Mouse (Mus musculus) heart, embryonic 11.5 days (tissue): Measurements from ENCODE around the gene Tcte2. TPM values are rescaled to one million over a fixed set of nuclear protein-coding genes. Genes with fewer than 3 reads are reported as not detected.

Experiments used
- ATAC-seq: fragments of 200-750 bp; cut with Nextera tagmentation; replicated peaks from 2 replicates; pipeline ENCODE4 v1.8.0; 2017; ENCODE audit warnings: moderate library complexity; ENCODE audit not compliant: insufficient number of reproducible peaks, low FRiP score, low TSS enrichment
- H3K27ac ChIP-seq: fragments of 300-500 bp; sonication (generic); 2 replicates; pipeline ENCODE4 v1.5.1; 2014; ENCODE audit warnings: mild to moderate bottlenecking, low read depth, low read length
- H3K27me3 ChIP-seq: fragments of 300-500 bp; sonication (generic); 2 replicates; pipeline ENCODE4 v1.6.1; 2014; ENCODE audit warnings: mild to moderate bottlenecking, low read length, mixed read lengths; ENCODE audit not compliant: control insufficient read depth, insufficient read depth
- H3K36me3 ChIP-seq: fragments of 300-500 bp; sonication (generic); 2 replicates; pipeline ENCODE4 v1.6.1; 2014; ENCODE audit warnings: mild to moderate bottlenecking, low read length, moderate library complexity, mixed read lengths; ENCODE audit not compliant: control insufficient read depth, insufficient read depth
- H3K4me1 ChIP-seq: fragments of 300-500 bp; sonication (generic); 2 replicates; pipeline ENCODE4 v1.6.1; 2014; ENCODE audit warnings: low read length; ENCODE audit not compliant: control insufficient read depth, insufficient read depth
- H3K4me2 ChIP-seq: fragments of 300-500 bp; sonication (generic); 2 replicates; pipeline ENCODE4 v1.6.1; 2014; ENCODE audit warnings: mild to moderate bottlenecking, moderate library complexity
- H3K4me3 ChIP-seq: fragments of 300-500 bp; sonication (generic); 2 replicates; pipeline ENCODE4 v1.5.1; 2014; ENCODE audit warnings: low read depth, low read length
- H3K9ac ChIP-seq: fragments of 300-500 bp; sonication (generic); 2 replicates; pipeline ENCODE4 v1.6.1; 2014; ENCODE audit warnings: mild to moderate bottlenecking, low read depth, low read length, moderate library complexity
- H3K9me3 ChIP-seq: fragments of 300-500 bp; sonication (generic); replicated peaks from 2 replicates; pipeline ENCODE4 v1.6.1; 2016; ENCODE audit warnings: low read length; ENCODE audit not compliant: control insufficient read depth
- WGBS: fragments of 180-500 bp; shearing (Covaris S2); extraction: QIAGEN DNeasy Blood & Tissue Kit; methylation state at CpG from one replicate; pipeline ENCODE4 v1.1.7; 2014; ENCODE audit not compliant: insufficient replicate concordance; 5-methylcytosine and 5-hydroxymethylcytosine counted together
- polyA plus RNA-seq: library from polyadenylated mRNA; unstranded; fragments of >200 nt; fragmentation: Nextera tagmentation; extraction: Ambion mirVana; gene quantifications from 2 replicates; pipeline ENCODE4 v1.2.1, GENCODE M21; 2014

Tcte2 gene
- polyA plus RNA-seq, 1 experiment from 2014 or later = 5.5 TPM

DNA sequence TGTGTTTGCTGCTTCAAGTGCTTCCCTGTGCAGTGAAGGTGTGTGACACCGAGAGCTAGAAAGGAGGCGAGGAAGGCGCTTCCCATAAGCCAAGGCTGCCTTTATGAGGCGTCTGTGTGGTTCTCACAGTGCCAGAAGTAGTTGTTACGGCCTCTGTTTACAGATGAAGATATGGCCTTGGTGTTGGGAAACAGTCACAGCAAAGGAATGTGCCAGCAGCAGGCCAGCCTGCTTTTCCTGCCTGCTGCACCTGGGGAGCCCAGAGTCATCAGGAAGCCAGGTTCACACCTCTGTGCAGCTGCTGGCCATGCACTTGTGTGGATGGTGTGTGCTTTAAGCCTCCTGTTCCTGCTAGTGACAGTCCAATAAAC is 17.9 kb downstream of the Tcte2 start:
- 0 out of 2 replicates have a peak overlapping the region, but pooled peaks have one; percentile 16 for H3K4me2 ChIP-seq
- H3K9ac ChIP-seq = peak overlapping the region; percentile 43; the same call in 1 of the 2 replicates

DNA sequence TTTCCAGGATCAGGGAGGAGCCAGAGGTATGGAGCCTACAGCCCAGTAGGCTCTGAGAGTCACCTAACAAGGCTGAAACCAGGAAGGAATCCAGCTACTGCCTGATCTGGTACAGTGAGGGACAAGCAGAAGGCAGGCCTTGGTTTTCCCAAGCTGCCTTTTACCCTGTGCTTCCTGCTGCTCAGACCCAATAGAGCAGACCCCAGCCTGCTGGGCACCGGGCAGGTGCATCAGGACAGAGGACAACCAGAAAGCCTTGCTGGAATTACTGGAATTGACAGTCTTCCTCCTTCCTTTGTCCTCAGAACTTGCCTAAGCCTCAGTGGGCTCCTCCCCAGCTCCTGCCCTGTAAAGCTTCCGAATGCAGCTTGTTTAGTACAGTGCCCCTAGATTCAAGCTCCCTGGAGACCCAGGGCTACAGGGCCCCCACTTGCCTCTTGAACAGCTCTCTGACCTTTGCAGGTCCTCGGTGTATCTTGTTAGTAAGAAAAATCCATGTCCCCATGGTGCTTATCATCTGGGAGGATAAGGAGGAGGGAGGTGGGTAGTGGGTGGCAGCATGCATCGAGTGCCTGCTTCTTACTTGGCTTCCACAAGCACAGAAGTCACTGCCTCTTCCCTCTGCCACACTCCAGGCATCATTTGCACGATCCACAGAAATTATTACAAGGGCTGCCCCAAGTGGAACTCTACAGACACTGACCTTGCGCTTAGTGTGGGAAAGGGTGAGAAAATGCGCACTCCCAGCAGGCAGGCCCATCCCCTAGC is 18.5 kb downstream of the Tcte2 start:
- Histone ChIP-seq H3K4me2 (peak overlapping the region; percentile 16; the same call in 1 of the 2 replicates), H3K27ac (peak overlapping the region; percentile 74), H3K4me3 (no peak overlapping the region), H3K36me3 (no peaks in the 10 kb centered on the region), H3K4me1 (peaks cover 52% of the 10 kb centered on the region), H3K9ac (peak overlapping the region; percentile 43; the same call in 1 of the 2 replicates), H3K9me3 (no peaks in the 10 kb centered on the region), H3K27me3 (no peaks in the 10 kb centered on the region)
- ATAC-seq = no peak
- 26% methylated on average over 7 of the region's 7 CpGs for WGBS

More for the DNA sequence above, 17.9 kb downstream of the Tcte2 start:
- H3K27me3 ChIP-seq = no peaks in the 10 kb centered on the region
- H3K4me1 ChIP-seq = peaks cover 48% of the 10 kb centered on the region
- no peaks in the 10 kb centered on the region for H3K9me3 ChIP-seq
- no peaks in the 10 kb centered on the region for H3K36me3 ChIP-seq
- WGBS = 19% methylated on average over 5 of the region's 5 CpGs
- H3K4me3 ChIP-seq = no peak overlapping the region
- peak overlapping the region; percentile 74 for H3K27ac ChIP-seq
- ATAC-seq = no peak

DNA sequence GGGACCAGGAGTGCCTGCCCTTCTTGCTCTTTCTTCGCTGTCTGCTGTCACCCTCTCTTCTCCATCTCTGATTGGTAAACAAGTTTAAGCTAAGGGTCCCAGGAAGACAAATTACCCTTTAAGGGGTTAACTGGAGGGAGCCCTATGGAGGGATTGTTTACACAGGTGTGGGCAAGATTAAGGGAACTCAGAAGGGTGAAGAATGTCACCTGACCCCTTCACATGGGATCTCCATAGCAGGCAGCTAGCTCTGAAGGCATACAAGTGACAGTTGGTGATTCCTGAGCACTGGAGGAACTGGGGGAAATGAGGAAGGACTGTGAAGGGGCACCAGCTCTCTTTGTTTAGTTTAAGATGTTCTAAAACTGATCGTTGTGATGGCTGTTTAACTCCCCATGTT is 19.3 kb downstream of the Tcte2 start:
- H3K27me3 ChIP-seq = no peaks in the 10 kb centered on the region
- no peak overlapping the region for H3K9ac ChIP-seq
- no peak overlapping the region for H3K4me3 ChIP-seq
- no peak for ATAC-seq
- H3K36me3 ChIP-seq = no peaks in the 10 kb centered on the region
- H3K4me1 ChIP-seq = peaks cover 59% of the 10 kb centered on the region
- 48% methylated on average over 2 of the region's 2 CpGs for WGBS
- no peak overlapping the region for H3K27ac ChIP-seq
- H3K9me3 ChIP-seq = no peaks in the 10 kb centered on the region
- H3K4me2 ChIP-seq = no peak overlapping the region

DNA sequence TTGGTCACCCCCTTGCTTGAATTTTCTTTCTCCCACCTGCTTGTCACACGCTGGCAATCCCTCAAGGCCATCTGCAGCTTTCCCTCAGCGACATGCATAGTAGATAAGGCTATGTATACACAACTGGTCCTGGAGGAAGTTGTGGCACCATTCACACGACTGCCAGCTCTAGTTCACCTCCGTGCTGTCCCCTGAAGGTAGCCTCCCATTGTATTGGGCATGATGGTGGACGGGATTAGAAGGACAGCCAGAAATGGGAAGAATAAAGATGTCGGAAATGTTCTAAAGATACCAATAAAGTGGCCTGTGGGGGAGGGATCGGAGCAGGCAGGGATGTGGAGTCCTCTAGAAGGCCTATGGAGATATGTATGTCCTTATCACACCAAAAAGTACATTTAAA is 20.0 kb downstream of the Tcte2 start:
- WGBS = 44% methylated on average over 7 of the region's 7 CpGs
- peaks cover 61% of the 10 kb centered on the region for H3K4me1 ChIP-seq
- H3K27me3 ChIP-seq = no peaks in the 10 kb centered on the region
- peak overlapping the region; percentile 35; the same call in 1 of the 2 replicates for H3K27ac ChIP-seq
- no peaks in the 10 kb centered on the region for H3K9me3 ChIP-seq
- no peaks in the 10 kb centered on the region for H3K36me3 ChIP-seq
- H3K9ac ChIP-seq = no peak overlapping the region
- no peak overlapping the region for H3K4me3 ChIP-seq
- no peak for ATAC-seq
- H3K4me2 ChIP-seq = no peak overlapping the region

DNA sequence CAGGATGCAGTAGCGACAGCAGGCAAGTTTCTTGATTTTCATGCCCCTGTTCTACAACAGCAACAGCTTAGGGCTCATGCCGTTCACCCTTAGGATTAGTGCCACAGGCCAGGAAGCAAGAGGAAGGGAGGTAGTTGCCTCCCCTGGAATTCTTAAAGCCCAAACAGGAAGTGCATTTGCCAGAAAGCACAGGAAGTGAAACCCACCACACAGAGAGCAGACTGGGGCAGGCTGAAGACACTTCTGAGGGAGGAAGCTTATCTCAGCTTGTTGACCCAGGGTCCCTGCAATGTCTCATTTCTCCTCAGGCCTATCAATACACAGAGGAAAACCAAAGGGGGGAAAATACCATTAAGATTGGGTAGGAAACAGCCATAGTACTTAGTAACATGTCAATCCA is 20.8 kb downstream of the Tcte2 start:
- ATAC-seq = no peak
- H3K4me2 ChIP-seq = no peak overlapping the region
- H3K4me3 ChIP-seq = no peak overlapping the region
- no peaks in the 10 kb centered on the region for H3K36me3 ChIP-seq
- H3K27me3 ChIP-seq = no peaks in the 10 kb centered on the region
- no peaks in the 10 kb centered on the region for H3K9me3 ChIP-seq
- WGBS = 21% methylated on average over 2 of the region's 2 CpGs
- no peak overlapping the region for H3K9ac ChIP-seq
- H3K4me1 ChIP-seq = peaks cover 66% of the 10 kb centered on the region
- 0 out of 2 replicates have a peak overlapping the region, but pooled peaks have one; percentile 35 for H3K27ac ChIP-seq

DNA sequence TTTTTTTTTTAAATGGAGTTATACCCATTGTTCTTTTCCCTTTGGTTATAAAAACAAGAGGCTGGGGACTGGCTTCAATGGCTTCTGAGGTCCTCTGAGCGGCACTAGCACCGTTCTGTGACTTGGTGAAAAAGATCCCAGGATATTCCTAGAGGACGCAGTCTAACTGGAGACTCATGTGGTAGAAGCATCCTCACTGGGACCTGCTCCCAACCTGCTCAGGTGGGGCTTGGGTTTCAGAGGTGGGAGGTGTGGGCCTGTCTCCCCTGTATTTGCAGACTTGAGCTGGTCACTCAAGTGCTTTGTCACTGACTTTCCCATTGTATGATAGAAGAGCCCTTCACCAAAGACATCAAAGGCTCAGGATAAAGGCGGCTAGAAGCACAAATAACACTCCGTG is 21.6 kb downstream of the Tcte2 start:
- Histone ChIP-seq H3K27ac (no peak overlapping the region), H3K36me3 (no peaks in the 10 kb centered on the region), H3K9ac (no peak overlapping the region), H3K9me3 (no peaks in the 10 kb centered on the region), H3K4me3 (no peak overlapping the region), H3K4me2 (no peak overlapping the region), H3K4me1 (peaks cover 63% of the 10 kb centered on the region), H3K27me3 (no peaks in the 10 kb centered on the region)
- WGBS = 48% methylated on average over 5 of the region's 5 CpGs
- ATAC-seq = no peak

DNA sequence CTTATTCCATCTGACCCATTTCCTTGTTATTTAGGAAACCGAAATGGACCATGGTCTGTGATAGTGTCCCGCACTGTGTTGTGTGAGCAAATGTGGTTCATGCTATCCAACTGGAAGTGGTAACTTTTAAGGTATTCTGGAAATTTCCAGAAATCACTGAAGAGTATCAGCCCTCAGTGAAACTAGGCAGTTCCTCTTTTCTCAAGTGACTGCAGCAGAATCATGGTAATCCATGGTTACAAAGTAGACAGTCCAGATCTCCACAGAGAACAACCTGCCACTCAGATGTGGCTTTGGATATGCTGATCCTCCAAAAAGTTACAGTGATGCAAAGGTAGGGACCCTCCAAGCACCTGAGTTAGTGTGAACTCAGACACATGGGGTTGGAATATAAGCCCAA is 22.7 kb downstream of the Tcte2 start:
- Histone ChIP-seq H3K36me3 (no peaks in the 10 kb centered on the region), H3K4me3 (no peak overlapping the region), H3K27me3 (no peaks in the 10 kb centered on the region), H3K9ac (no peak overlapping the region), H3K27ac (no peak overlapping the region), H3K4me1 (peaks cover 57% of the 10 kb centered on the region), H3K4me2 (no peak overlapping the region), H3K9me3 (no peaks in the 10 kb centered on the region)
- 78% methylated on average over 2 of the region's 2 CpGs for WGBS
- ATAC-seq = no peak

DNA sequence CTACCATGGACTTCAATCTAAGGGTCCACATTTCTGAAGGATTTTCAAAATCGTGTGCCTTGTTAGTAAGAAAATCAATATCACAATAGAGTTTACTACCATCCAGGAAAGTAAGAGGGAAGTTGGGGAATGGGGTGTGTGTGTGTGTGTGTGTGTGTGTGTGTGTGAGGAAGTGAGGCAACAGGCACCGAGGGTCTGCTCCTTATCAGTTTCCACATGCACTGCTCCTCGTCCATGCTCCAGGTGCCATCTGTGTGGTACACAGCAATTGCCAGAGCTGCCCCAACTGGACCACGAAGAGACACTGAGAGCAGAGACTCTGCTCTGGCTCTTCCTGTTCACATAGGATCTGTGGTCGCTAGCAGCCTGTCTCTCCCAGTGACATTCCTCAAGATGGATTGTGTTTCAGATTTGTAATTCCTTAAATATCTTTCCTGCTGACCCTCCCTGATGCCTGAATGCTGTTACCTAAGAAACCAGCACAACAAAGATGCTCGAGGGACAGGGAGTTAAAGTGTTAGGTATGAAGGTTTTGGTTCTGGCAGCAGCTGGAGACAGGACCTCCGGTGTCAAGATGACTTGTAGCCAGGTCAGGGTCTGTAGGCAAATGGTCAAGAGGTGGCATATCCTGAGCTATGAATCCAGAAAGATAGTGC is 23.4 kb downstream of the Tcte2 start:
- Histone ChIP-seq H3K27ac (no peak overlapping the region), H3K27me3 (no peaks in the 10 kb centered on the region), H3K4me2 (no peak overlapping the region), H3K9ac (no peak overlapping the region), H3K9me3 (no peaks in the 10 kb centered on the region), H3K36me3 (no peaks in the 10 kb centered on the region), H3K4me3 (no peak overlapping the region), H3K4me1 (peaks cover 52% of the 10 kb centered on the region)
- WGBS = 28% methylated on average over 7 of the region's 7 CpGs
- no peak for ATAC-seq
